Mouse (Mus musculus) heart, embryonic 15.5 days (tissue): ENCODE data around the gene Pxylp1. TPM values are rescaled to one million over a fixed set of nuclear protein-coding genes. Genes with fewer than 3 reads are reported as not detected.

Experiments used
- ATAC-seq: fragments of 200-750 bp; cut with Nextera tagmentation; replicated peaks from 2 replicates; pipeline ENCODE4 v1.8.0; 2017; ENCODE audit warnings: low read depth, moderate TSS enrichment; ENCODE audit not compliant: insufficient number of reproducible peaks, insufficient read depth, low FRiP score
- H3K27ac ChIP-seq: fragments of 300-500 bp; sonication (generic); 2 replicates; pipeline ENCODE4 v1.5.1; 2015; ENCODE audit warnings: mild to moderate bottlenecking, inconsistent platforms
- H3K27me3 ChIP-seq: fragments of 300-500 bp; sonication (generic); 2 replicates; pipeline ENCODE4 v1.6.1; 2015; ENCODE audit warnings: inconsistent platforms
- H3K36me3 ChIP-seq: fragments of 300-500 bp; sonication (generic); 2 replicates; pipeline ENCODE4 v1.6.1; 2015; ENCODE audit warnings: mild to moderate bottlenecking, inconsistent platforms
- H3K4me1 ChIP-seq: fragments of 300-500 bp; sonication (generic); replicated peaks from 2 replicates; pipeline ENCODE4 v1.6.1; 2015; ENCODE audit warnings: inconsistent platforms
- H3K4me2 ChIP-seq: fragments of 300-500 bp; sonication (generic); 2 replicates; pipeline ENCODE4 v1.6.1; 2015; ENCODE audit warnings: inconsistent platforms, mild to moderate bottlenecking, moderate library complexity
- H3K4me3 ChIP-seq: fragments of 300-500 bp; sonication (generic); 2 replicates; pipeline ENCODE4 v1.5.1; 2015; ENCODE audit warnings: mild to moderate bottlenecking, inconsistent platforms
- H3K9ac ChIP-seq: fragments of 300-500 bp; sonication (generic); 2 replicates; pipeline ENCODE4 v1.6.1; 2015; ENCODE audit warnings: mild to moderate bottlenecking, inconsistent platforms
- H3K9me3 ChIP-seq: fragments of 300-500 bp; sonication (generic); replicated peaks from 2 replicates; pipeline ENCODE4 v1.6.1; 2016; ENCODE audit warnings: inconsistent platforms
- WGBS: fragments of 180-500 bp; shearing (Covaris S2); methylation state at CpG from one replicate; pipeline ENCODE4 v1.1.7; 2015; ENCODE audit warnings: mixed read lengths; 5-methylcytosine and 5-hydroxymethylcytosine counted together
- polyA plus RNA-seq: library from polyadenylated mRNA; unstranded; fragments of >200 nt; fragmentation: Nextera tagmentation; extraction: Ambion mirVana; gene quantifications from 2 replicates; pipeline ENCODE4 v1.2.1, GENCODE M21; 2015

Pxylp1 gene
- polyA plus RNA-seq, 1 experiment from 2014 or later: 27.6 TPM

DNA sequence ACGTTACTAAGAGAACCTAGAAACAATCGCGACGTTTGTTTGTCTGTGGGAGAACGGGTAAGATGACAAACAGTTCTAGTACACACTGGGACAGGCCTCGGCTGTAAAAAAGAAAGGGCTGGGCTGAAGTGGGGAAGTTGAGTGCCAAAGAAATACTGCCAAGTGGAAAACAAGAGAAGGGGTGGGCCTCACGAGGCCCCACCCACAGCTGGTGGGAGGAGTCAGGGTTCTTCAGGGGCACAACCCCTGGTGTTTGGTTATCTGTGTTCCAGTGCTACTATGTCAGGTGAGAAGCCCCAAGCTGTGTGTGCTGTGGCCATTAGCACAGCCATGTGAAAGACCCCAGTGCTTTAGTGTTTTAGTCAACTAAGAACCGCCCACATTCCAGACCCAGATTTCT lies 22.4 kb downstream of the Pxylp1 start:
- H3K9me3 ChIP-seq: no peaks in the 10 kb centered on the region
- H3K36me3 ChIP-seq: no peaks in the 10 kb centered on the region
- H3K4me3 ChIP-seq: no peak overlapping the region
- ATAC-seq: peak; percentile 43; the same call in 1 of the 2 replicates
- no peak overlapping the region for H3K9ac ChIP-seq
- 57% methylated on average over 8 of the region's 8 CpGs for WGBS
- peaks cover 13% of the 10 kb centered on the region for H3K4me1 ChIP-seq
- H3K4me2 ChIP-seq: no peak overlapping the region
- H3K27me3 ChIP-seq: no peaks in the 10 kb centered on the region
- H3K27ac ChIP-seq: peak overlapping the region; percentile 25; the same call in 1 of the 2 replicates

DNA sequence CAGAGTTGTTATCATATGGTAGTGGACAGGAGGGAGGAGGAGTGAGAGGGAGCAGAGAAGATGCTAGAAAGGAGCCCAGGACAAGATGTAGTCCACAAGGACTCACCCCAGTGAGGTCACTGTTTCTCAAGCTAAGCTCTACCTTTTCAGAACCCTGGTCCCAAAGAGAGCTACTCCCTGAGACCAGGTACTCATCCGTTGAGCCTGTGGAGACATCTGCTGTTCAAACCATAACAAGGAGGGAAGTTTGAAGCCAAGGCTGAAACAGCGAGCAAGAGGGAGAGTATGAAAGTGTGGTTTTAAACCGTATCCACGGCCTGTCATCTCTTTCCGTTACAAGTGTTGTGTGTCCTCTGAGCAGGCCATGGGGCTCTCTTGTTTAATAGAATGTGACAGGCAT lies 22.9 kb downstream of the Pxylp1 start:
- Histone ChIP-seq H3K4me3 (no peak overlapping the region), H3K27me3 (no peaks in the 10 kb centered on the region), H3K27ac (peak overlapping the region; percentile 25; the same call in 1 of the 2 replicates), H3K4me2 (no peak overlapping the region), H3K9ac (no peak overlapping the region), H3K4me1 (peaks cover 15% of the 10 kb centered on the region), H3K36me3 (no peaks in the 10 kb centered on the region), H3K9me3 (no peaks in the 10 kb centered on the region)
- no peak for ATAC-seq
- 87% methylated on average over 5 of the region's 5 CpGs for WGBS

DNA sequence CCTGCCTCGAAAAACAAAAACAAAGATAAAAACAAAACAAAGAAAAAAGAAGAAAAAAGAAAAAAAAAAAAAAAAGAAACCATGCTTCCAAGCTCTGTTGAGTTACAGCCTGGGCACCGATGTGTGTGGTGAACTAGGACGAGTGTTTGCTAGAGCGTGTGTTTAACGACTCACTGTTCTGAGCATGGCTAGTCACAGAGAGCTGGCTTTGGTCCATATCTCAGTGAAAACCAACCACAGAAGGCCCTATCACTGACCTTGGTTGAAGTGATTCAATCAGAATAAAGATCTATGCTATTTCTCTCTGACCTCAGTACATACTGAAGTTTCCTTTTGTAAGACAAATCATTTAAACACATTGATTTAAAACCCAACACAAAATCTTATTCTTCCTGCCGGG lies 23.9 kb downstream of the Pxylp1 start:
- no peak for ATAC-seq
- H3K4me1 ChIP-seq: peaks cover 17% of the 10 kb centered on the region
- no peak overlapping the region for H3K4me3 ChIP-seq
- H3K9me3 ChIP-seq: no peaks in the 10 kb centered on the region
- H3K9ac ChIP-seq: no peak overlapping the region
- no peak overlapping the region for H3K27ac ChIP-seq
- no peaks in the 10 kb centered on the region for H3K36me3 ChIP-seq
- no peak overlapping the region for H3K4me2 ChIP-seq
- WGBS: 69% methylated on average over 6 of the region's 6 CpGs
- no peaks in the 10 kb centered on the region for H3K27me3 ChIP-seq

- H3K4me3 ChIP-seq: no peak overlapping the region
- H3K9ac ChIP-seq: no peak overlapping the region
- no peak overlapping the region for H3K4me2 ChIP-seq
- 67% methylated on average over 7 of the region's 7 CpGs for WGBS
- no peaks in the 10 kb centered on the region for H3K27me3 ChIP-seq
- no peak overlapping the region for H3K27ac ChIP-seq
- H3K4me1 ChIP-seq: peaks cover 29% of the 10 kb centered on the region
- H3K36me3 ChIP-seq: no peaks in the 10 kb centered on the region
- ATAC-seq: no peak
- no peaks in the 10 kb centered on the region for H3K9me3 ChIP-seq
Measured at GRCm38 (mm10) chr9:96867165-96867564, 25.3 kb downstream of the Pxylp1 start.

GRCm38 (mm10) chr9:96866196-96866595 lies 26.3 kb downstream of the Pxylp1 start:
- peaks cover 37% of the 10 kb centered on the region for H3K4me1 ChIP-seq
- no peak overlapping the region for H3K27ac ChIP-seq
- H3K27me3 ChIP-seq: no peaks in the 10 kb centered on the region
- H3K9ac ChIP-seq: no peak overlapping the region
- no peaks in the 10 kb centered on the region for H3K9me3 ChIP-seq
- H3K36me3 ChIP-seq: no peaks in the 10 kb centered on the region
- no peak overlapping the region for H3K4me2 ChIP-seq
- ATAC-seq: no peak
- WGBS: 86% methylated on average over 5 of the region's 5 CpGs
- H3K4me3 ChIP-seq: no peak overlapping the region

- Histone ChIP-seq H3K4me1 (peaks cover 44% of the 10 kb centered on the region), H3K9me3 (no peaks in the 10 kb centered on the region), H3K27me3 (no peaks in the 10 kb centered on the region), H3K9ac (no peak overlapping the region), H3K27ac (no peak overlapping the region), H3K4me3 (no peak overlapping the region), H3K36me3 (no peaks in the 10 kb centered on the region), H3K4me2 (no peak overlapping the region)
- 71% methylated on average over 16 of the region's 16 CpGs for WGBS
- ATAC-seq: no peak
Measured at GRCm38 (mm10) chr9:96865473-96866050, 26.9 kb downstream of the Pxylp1 start.

DNA sequence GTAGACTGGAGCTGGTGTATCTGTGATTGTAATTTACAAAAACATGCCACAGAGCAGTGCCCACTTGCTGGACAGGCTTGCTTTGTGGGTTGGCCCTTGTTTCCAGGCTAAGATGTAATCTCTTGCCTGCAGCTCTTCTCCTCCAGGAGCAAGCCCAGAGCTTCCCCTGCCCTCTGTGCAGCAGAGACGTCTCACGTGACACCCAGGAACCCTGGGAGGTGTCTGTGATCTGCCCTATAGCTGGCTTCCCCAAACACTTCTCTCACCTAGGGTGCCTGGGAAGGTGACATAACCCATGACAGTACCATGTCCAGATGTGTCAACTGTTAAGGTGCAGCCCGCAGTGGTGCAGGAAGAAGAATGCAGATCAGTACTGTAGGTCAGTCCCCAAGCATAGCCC lies 28.9 kb downstream of the Pxylp1 start:
- no peaks in the 10 kb centered on the region for H3K9me3 ChIP-seq
- H3K4me3 ChIP-seq: no peak overlapping the region
- no peak overlapping the region for H3K4me2 ChIP-seq
- no peaks in the 10 kb centered on the region for H3K36me3 ChIP-seq
- H3K27ac ChIP-seq: no peak overlapping the region
- peaks cover 48% of the 10 kb centered on the region for H3K4me1 ChIP-seq
- WGBS: 42% methylated on average over 3 of the region's 3 CpGs
- H3K9ac ChIP-seq: no peak overlapping the region
- peak; percentile 47; the same call in 1 of the 2 replicates for ATAC-seq
- H3K27me3 ChIP-seq: no peaks in the 10 kb centered on the region

DNA sequence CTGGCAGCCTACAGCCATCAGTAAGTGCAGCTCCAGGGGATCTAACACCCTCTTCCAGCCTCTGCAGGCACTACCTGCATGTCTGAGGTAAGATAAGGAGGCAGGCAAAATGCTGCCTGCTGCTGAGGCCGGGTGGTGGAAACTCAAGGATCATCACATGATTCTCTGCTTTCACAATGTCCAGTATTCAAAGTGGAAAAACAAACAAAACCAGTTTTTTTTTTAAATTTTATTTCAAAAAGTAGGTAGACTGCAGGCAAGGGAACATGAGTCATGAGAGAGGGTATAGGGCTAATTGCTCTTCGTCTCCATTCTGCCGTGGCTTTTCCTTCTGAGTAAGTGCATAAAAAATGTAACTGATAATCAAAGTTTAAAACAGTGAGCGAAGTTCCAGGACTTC lies 29.6 kb downstream of the Pxylp1 start:
- no peak overlapping the region for H3K4me3 ChIP-seq
- no peaks in the 10 kb centered on the region for H3K36me3 ChIP-seq
- WGBS: 53% methylated on average over 4 of the region's 4 CpGs
- H3K9ac ChIP-seq: no peak overlapping the region
- no peaks in the 10 kb centered on the region for H3K9me3 ChIP-seq
- H3K4me2 ChIP-seq: no peak overlapping the region
- no peaks in the 10 kb centered on the region for H3K27me3 ChIP-seq
- H3K4me1 ChIP-seq: peaks cover 48% of the 10 kb centered on the region
- H3K27ac ChIP-seq: no peak overlapping the region
- no peak for ATAC-seq

DNA sequence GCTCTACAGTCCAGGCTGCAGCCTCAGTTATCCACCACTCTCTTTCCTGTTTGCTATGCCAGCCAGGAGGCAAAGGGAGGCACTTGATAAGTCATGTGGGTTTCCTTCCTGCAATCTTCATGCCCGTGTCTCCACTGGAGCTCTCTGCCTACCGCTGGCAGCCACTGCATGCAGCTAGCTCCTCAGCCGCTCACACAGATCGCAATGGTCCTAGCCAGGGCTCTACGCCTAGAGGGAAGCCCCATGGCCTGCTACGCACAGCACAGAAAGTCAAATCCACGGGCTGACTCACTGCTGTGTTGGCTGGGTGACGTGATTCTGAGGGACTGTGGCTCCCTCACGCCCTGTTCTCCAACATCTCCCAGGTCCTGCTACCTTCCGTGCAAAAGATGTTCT lies 31.4 kb downstream of the Pxylp1 start:
- Histone ChIP-seq H3K9me3 (no peaks in the 10 kb centered on the region), H3K27ac (peak overlapping the region; percentile 41), H3K9ac (no peak overlapping the region), H3K27me3 (no peaks in the 10 kb centered on the region), H3K4me3 (no peak overlapping the region), H3K36me3 (no peaks in the 10 kb centered on the region), H3K4me1 (peaks cover 44% of the 10 kb centered on the region), H3K4me2 (no peak overlapping the region)
- ATAC-seq: 0 out of 2 replicates have a peak, but pooled peaks have one; percentile 32
- 56% methylated on average over 10 of the region's 10 CpGs for WGBS

DNA sequence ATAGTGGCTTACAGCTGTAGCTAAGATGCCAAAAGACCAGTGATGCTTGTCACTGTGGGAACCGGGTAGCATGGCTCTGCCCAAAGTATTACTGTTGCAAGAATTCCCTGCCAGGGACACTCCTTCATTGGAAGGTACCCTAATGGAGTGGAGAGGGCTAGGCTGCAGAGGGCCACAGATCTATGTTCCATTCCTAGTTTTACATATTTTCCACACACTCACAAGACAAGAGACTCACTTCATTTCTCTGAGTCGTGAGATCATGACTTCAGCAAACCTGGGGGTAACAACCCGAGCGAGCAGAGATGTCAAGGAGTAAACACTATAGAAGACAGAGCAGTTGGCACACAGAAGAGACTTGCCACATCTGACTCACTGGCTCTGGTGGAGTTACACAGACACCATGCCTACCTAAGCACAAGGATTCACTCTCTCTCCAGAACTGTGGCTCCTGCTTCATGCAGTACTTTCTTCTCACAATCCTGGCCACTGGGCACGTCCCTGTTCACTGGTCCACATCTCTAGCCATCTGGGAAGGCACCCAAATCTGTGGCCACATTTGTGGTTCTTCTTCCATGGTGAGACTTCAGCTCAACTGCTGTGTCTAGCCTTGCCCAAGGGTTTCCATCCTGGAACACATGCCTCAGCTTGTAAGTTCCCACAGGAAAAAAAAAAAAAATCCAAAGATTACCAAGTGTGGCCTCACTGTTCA lies 31.9 kb downstream of the Pxylp1 start:
- 87% methylated on average over 5 of the region's 5 CpGs for WGBS
- peaks cover 41% of the 10 kb centered on the region for H3K4me1 ChIP-seq
- H3K9me3 ChIP-seq: no peaks in the 10 kb centered on the region
- H3K27me3 ChIP-seq: no peaks in the 10 kb centered on the region
- H3K4me3 ChIP-seq: no peak overlapping the region
- no peak for ATAC-seq
- H3K27ac ChIP-seq: no peak overlapping the region; the same call in 1 of the 2 replicates
- no peak overlapping the region for H3K4me2 ChIP-seq
- H3K9ac ChIP-seq: no peak overlapping the region
- no peaks in the 10 kb centered on the region for H3K36me3 ChIP-seq

DNA sequence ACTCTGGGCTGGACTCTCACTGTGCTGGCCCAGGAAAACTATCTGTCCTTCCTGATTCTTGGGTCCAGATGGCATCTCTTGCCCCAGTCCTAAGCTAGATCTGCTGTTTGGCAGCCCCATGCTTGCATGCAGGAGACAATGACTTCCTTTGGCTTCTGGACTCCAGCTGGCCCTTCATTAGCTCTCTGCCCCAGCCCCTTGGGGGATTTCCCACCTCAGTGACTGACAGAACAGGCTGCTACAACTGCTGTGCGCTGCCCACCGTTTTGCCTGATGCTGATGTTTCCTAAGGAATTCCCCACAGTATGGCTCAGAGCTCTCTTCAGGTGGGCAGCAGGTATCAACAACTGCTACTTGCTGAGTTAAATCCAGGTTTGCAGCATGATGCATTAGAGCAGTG lies 33.4 kb downstream of the Pxylp1 start:
- ATAC-seq: no peak
- Histone ChIP-seq H3K4me3 (no peak overlapping the region), H3K27me3 (no peaks in the 10 kb centered on the region), H3K4me1 (peaks cover 32% of the 10 kb centered on the region), H3K27ac (no peak overlapping the region), H3K9me3 (no peaks in the 10 kb centered on the region), H3K9ac (no peak overlapping the region), H3K4me2 (no peak overlapping the region), H3K36me3 (no peaks in the 10 kb centered on the region)
- 44% methylated on average over 2 of the region's 2 CpGs for WGBS

DNA sequence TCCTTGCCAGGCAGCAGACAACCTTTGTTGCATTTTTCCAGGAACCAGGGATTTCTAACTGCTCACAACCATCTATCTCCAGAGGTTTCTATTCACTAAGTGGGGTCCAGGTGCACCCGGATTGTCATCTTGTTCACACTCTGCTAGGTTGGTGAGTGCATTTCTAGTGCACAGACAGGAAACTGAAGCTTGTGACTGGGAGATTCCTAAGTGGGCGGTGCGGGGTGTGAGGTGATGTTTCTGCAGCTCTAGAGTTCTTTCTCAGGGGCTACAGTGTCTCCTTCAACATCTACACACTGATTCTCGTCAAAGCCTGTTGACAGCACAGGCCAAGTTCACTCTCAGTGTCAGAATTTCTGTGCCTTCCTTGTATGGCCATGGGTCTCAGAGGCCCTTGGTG lies 34.6 kb downstream of the Pxylp1 start:
- H3K9me3 ChIP-seq: no peaks in the 10 kb centered on the region

More for the DNA sequence above, 34.6 kb downstream of the Pxylp1 start:
- Histone ChIP-seq H3K9ac (no peak overlapping the region), H3K4me3 (no peak overlapping the region), H3K4me2 (no peak overlapping the region), H3K27ac (no peak overlapping the region), H3K27me3 (no peaks in the 10 kb centered on the region), H3K36me3 (no peaks in the 10 kb centered on the region), H3K4me1 (peaks cover 24% of the 10 kb centered on the region)
- no peak for ATAC-seq
- WGBS: 40% methylated on average over 4 of the region's 4 CpGs
